Mouse (Mus musculus): ENCODE data around the gene Olig1.

DNA sequence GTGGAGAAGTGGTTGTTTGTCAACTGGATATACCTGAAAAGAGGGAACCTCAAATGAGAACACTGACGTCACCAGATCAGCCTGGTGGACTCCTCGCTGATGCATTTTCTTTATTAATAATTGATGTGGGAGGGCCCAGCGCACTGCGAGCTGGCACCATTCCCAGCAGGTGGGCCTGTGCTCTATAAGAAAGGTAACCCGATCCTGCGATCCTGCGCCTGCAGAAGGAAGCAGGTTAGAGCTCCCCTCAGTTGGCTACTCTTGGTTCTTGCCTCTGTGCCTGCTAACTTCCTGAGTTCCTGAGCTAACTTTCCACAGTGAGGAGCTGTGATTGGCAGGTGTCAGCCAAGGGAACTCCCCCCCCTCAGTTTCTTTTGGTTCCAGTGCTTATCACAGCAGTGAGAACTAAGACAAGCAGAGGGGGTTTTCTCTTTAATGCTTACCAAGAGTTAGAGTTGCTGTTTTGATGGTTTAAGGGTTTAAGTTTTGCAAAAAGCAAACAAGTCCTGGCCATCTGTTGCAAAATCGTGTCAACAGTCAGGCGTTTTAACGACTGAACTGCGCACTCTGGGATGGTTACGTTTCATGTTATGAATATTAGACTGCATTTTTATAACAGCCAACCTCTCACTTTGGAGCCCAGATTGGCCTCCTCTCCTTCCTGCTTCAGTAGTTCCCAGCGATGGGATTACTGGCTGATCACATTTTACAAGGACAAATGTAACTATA, 684 bp upstream of the Olig1 start:
- TF ChIP-seq FLI1 (IDR thresholded peaks at IDR 0.05; ENCODE audit: low read length) (no peak), GATA1 (IDR thresholded peaks at IDR 0.05; ENCODE audit: borderline replicate concordance, low read length) (no peak)
